Mouse (Mus musculus) gastrocnemius, adult 2 months (tissue): ENCODE data around the gene Atg2a. TPM values are rescaled to one million over a fixed set of nuclear protein-coding genes. Genes with fewer than 3 reads are reported as not detected.

ENCODE experiments used
- DNase-seq: peaks from one replicate; pipeline ENCODE4 v3.0.0; 2022
- H3K27ac ChIP-seq: fragments of 200-600 bp; 2 replicates; pipeline ENCODE4 v1.8.1; 2022; ENCODE audit warnings: mild to moderate bottlenecking
- H3K4me3 ChIP-seq: fragments of 200-600 bp; 2 replicates; pipeline ENCODE4 v1.8.1; 2022; ENCODE audit warnings: mild to moderate bottlenecking, moderate library complexity
- CTCF ChIP-seq: fragments of 200-600 bp; IDR thresholded peaks from 2 replicates; pipeline ENCODE4 v1.8.1; 2022; ENCODE audit warnings: antibody characterized with exemption, mild to moderate bottlenecking, moderate library complexity
- intact Hi-C: fragments of 180-260 bp; cut with DNase I; formaldehyde crosslinking; loops from one replicate; pipeline ENCODE4 v1.15.1; 2025
- total RNA-seq, 2 experiments: library from RNA; stranded (reverse); gene quantifications; 2 replicates each; pipeline ENCODE4 v1.2.3; 2021

The Atg2a gene
- total RNA-seq, 2 experiments from 2014 or later, result 18.4 to 19.0 TPM

GRCm38 (mm10) chr19:6261379-6261778 lies 19.9 kb downstream of the Atg2a start:
- intact Hi-C loops, result loop anchor here (1.0 kb wide), 1 partner anchor 15 kb away; no protein-coding TSS in a partner anchor
- no peak for TF ChIP-seq CTCF

GRCm38 (mm10) chr19:6262222-6262621 lies 20.8 kb downstream of the Atg2a start:
- intact Hi-C loops, result no loop called here
- Histone ChIP-seq H3K4me3 (no peak overlapping the region), H3K27ac (no peak overlapping the region)
- DNase-seq, result peak; percentile 76
- peak; percentile 97; the same call in 1 of the 2 replicates for TF ChIP-seq CTCF

More at GRCm38 (mm10) chr19:6261379-6261778, 19.9 kb downstream of the Atg2a start:
- no peak overlapping the region for H3K27ac ChIP-seq
- DNase-seq, result no peak
- no peak overlapping the region for H3K4me3 ChIP-seq

GRCm38 (mm10) chr19:6262839-6263433 lies 21.5 kb downstream of the Atg2a start:
- H3K4me3 ChIP-seq, result no peak overlapping the region
- intact Hi-C loops, result no loop called here
- no peak for TF ChIP-seq CTCF
- no peak for DNase-seq
- peak overlapping the region; percentile 24; the same call in 1 of the 2 replicates for H3K27ac ChIP-seq

GRCm38 (mm10) chr19:6264200-6264599 lies 22.7 kb downstream of the Atg2a start:
- DNase-seq, result no peak
- intact Hi-C loops, result no loop called here
- H3K4me3 ChIP-seq, result no peak overlapping the region
- no peak for TF ChIP-seq CTCF
- no peak overlapping the region for H3K27ac ChIP-seq

GRCm38 (mm10) chr19:6264945-6265344 lies 23.5 kb downstream of the Atg2a start:
- intact Hi-C loops, result no loop called here
- no peak for DNase-seq
- Histone ChIP-seq H3K4me3 (no peak overlapping the region), H3K27ac (no peak overlapping the region)
- no peak for TF ChIP-seq CTCF

GRCm38 (mm10) chr19:6265727-6266182 lies 24.3 kb downstream of the Atg2a start:
- Histone ChIP-seq H3K27ac (no peak overlapping the region), H3K4me3 (no peak overlapping the region)
- TF ChIP-seq CTCF, result peak; percentile 45
- intact Hi-C loops, result no loop called here
- DNase-seq, result no peak

GRCm38 (mm10) chr19:6267306-6268169 lies 26.1 kb downstream of the Atg2a start:
- no peak for DNase-seq
- TF ChIP-seq CTCF, result no peak
- peak overlapping the region; percentile 70 for H3K27ac ChIP-seq

GRCm38 (mm10) chr19:6268170-6268528 lies 26.7 kb downstream of the Atg2a start:
- DNase-seq, result peak; percentile 90
- Histone ChIP-seq H3K27ac (peak overlapping the region; percentile 70), H3K4me3 (no peak overlapping the region)
- intact Hi-C loops, result loop anchor here (1.0 kb wide), 1 partner anchor 36 kb away; no protein-coding TSS in a partner anchor
- peak; percentile 97 for TF ChIP-seq CTCF

More at GRCm38 (mm10) chr19:6267306-6268169, 26.1 kb downstream of the Atg2a start:
- no peak overlapping the region for H3K4me3 ChIP-seq
- intact Hi-C loops, result loop anchor here (1.0 kb wide), 2 partner anchors 37 to 64 kb away; no protein-coding TSS in a partner anchor

- no peak for DNase-seq
- Histone ChIP-seq H3K27ac (peak overlapping the region; percentile 70), H3K4me3 (no peak overlapping the region)
- intact Hi-C loops, result loop anchor here (1.0 kb wide), 1 partner anchor 36 kb away; no protein-coding TSS in a partner anchor
- no peak for TF ChIP-seq CTCF
Measured at GRCm38 (mm10) chr19:6268670-6269132, 27.2 kb downstream of the Atg2a start.

- no peak for TF ChIP-seq CTCF
- Histone ChIP-seq H3K27ac (peak overlapping the region; percentile 38), H3K4me3 (no peak overlapping the region)
- intact Hi-C loops, result no loop called here
- no peak for DNase-seq
Measured at GRCm38 (mm10) chr19:6269798-6270475, 28.5 kb downstream of the Atg2a start.

- no peak for DNase-seq
- intact Hi-C loops, result no loop called here
- TF ChIP-seq CTCF, result no peak
- H3K4me3 ChIP-seq, result no peak overlapping the region
- no peak overlapping the region for H3K27ac ChIP-seq
Measured at GRCm38 (mm10) chr19:6270661-6271060, 29.2 kb downstream of the Atg2a start.

GRCm38 (mm10) chr19:6271206-6271605 lies 29.7 kb downstream of the Atg2a start:
- no peak for TF ChIP-seq CTCF
- H3K4me3 ChIP-seq, result no peak overlapping the region
- no peak for DNase-seq
- intact Hi-C loops, result no loop called here
- 0 out of 2 replicates have a peak overlapping the region, but pooled peaks have one; percentile 12 for H3K27ac ChIP-seq

GRCm38 (mm10) chr19:6272053-6272452 lies 30.6 kb downstream of the Atg2a start:
- peak overlapping the region; percentile 81 for H3K27ac ChIP-seq
- intact Hi-C loops, result no loop called here
- no peak for TF ChIP-seq CTCF
- no peak overlapping the region for H3K4me3 ChIP-seq
- no peak for DNase-seq
